Mouse (Mus musculus) liver, embryonic 12.5 days (tissue): ENCODE data around the gene Rnf144b. TPM values are rescaled to one million over a fixed set of nuclear protein-coding genes. Genes with fewer than 3 reads are reported as not detected.

ENCODE experiments used
- ATAC-seq: fragments of 200-750 bp; cut with Nextera tagmentation; 2 replicates; pipeline ENCODE4 v1.8.0; 2017; ENCODE audit warnings: moderate number of reproducible peaks, mild to moderate bottlenecking, moderate library complexity
- H3K27ac ChIP-seq: fragments of 300-500 bp; sonication (generic); 2 replicates; pipeline ENCODE4 v1.5.1; 2016; ENCODE audit warnings: mild to moderate bottlenecking
- H3K27me3 ChIP-seq: fragments of 300-500 bp; sonication (generic); replicated peaks from 2 replicates; pipeline ENCODE4 v1.6.1; 2016; ENCODE audit warnings: mild to moderate bottlenecking, moderate library complexity
- H3K36me3 ChIP-seq: fragments of 300-500 bp; sonication (generic); 2 replicates; pipeline ENCODE4 v1.6.1; 2016; ENCODE audit warnings: mild to moderate bottlenecking, moderate library complexity
- H3K4me1 ChIP-seq: fragments of 300-500 bp; sonication (generic); 2 replicates; pipeline ENCODE4 v1.6.1; 2016
- H3K4me2 ChIP-seq: fragments of 300-500 bp; sonication (generic); 2 replicates; pipeline ENCODE4 v1.6.1; 2016; ENCODE audit warnings: mild to moderate bottlenecking, moderate library complexity
- H3K4me3 ChIP-seq: fragments of 300-500 bp; sonication (generic); 2 replicates; pipeline ENCODE4 v1.5.1; 2016; ENCODE audit warnings: mild to moderate bottlenecking, moderate library complexity
- H3K9ac ChIP-seq: fragments of 300-500 bp; sonication (generic); 2 replicates; pipeline ENCODE4 v1.6.1; 2016; ENCODE audit warnings: mild to moderate bottlenecking, moderate library complexity
- H3K9me3 ChIP-seq: fragments of 300-500 bp; sonication (generic); replicated peaks from 2 replicates; pipeline ENCODE4 v1.6.1; 2016; ENCODE audit warnings: mild to moderate bottlenecking, moderate library complexity
- WGBS: fragments of 180-500 bp; shearing (Covaris S2); methylation state at CpG from one replicate; pipeline ENCODE4 v1.1.7; 2016; ENCODE audit not compliant: insufficient replicate concordance; 5-methylcytosine and 5-hydroxymethylcytosine counted together
- polyA plus RNA-seq: library from polyadenylated mRNA; unstranded; fragments of >200 nt; fragmentation: Nextera tagmentation; extraction: Ambion mirVana; gene quantifications from 2 replicates; pipeline ENCODE4 v1.2.1, GENCODE M21; 2016

Gene Rnf144b
- polyA plus RNA-seq, result 0.61 and 0.68 TPM in 2 replicates

GRCm38 (mm10) chr13:47122537-47123430 lies at the start of gene Rnf144b:
Gene Rnf144b (plus strand): TSS chr13:47122656.
- H3K36me3 ChIP-seq, result no peaks in the 10 kb centered on the region
- H3K9ac ChIP-seq, result 0 out of 2 replicates have a peak within 1 kb of the TSS, but pooled peaks have one; percentile 4
- H3K27ac ChIP-seq, result no peak within 1 kb of the TSS
- no peaks in the 10 kb centered on the region for H3K9me3 ChIP-seq
- ATAC-seq, result no peak
- peaks cover 65% of the 10 kb centered on the region for H3K27me3 ChIP-seq
- 3% methylated on average over 55 of the region's 55 CpGs for WGBS
- 0 out of 2 replicates have a peak, but pooled peaks cover 7% of the 10 kb centered on the region for H3K4me1 ChIP-seq
- peak within 1 kb of the TSS; percentile 51 for H3K4me3 ChIP-seq
- H3K4me2 ChIP-seq, result peak within 1 kb of the TSS; percentile 69

- ATAC-seq, result no peak
- no peaks in the 10 kb centered on the region for H3K27me3 ChIP-seq
- WGBS, result 65% methylated on average over 5 of the region's 5 CpGs
These were observed 46.3 kb upstream of the Rnf144b start for GRCm38 (mm10) chr13:47076156-47076555.

GRCm38 (mm10) chr13:47077367-47077766 lies 45.1 kb upstream of the Rnf144b start:
- no peak overlapping the region for H3K4me3 ChIP-seq
- H3K36me3 ChIP-seq, result peaks cover 23% of the 10 kb centered on the region
- ATAC-seq, result no peak
- H3K27me3 ChIP-seq, result no peaks in the 10 kb centered on the region
- no peak overlapping the region for H3K27ac ChIP-seq
- H3K4me2 ChIP-seq, result no peak overlapping the region
- no peaks in the 10 kb centered on the region for H3K4me1 ChIP-seq
- H3K9me3 ChIP-seq, result no peaks in the 10 kb centered on the region; the same call in 1 of the 2 replicates
- H3K9ac ChIP-seq, result no peak overlapping the region

More at GRCm38 (mm10) chr13:47076156-47076555, 46.3 kb upstream of the Rnf144b start:
- Histone ChIP-seq H3K4me1 (no peaks in the 10 kb centered on the region), H3K4me2 (no peak overlapping the region), H3K27ac (no peak overlapping the region), H3K4me3 (no peak overlapping the region), H3K9me3 (no peaks in the 10 kb centered on the region; the same call in 1 of the 2 replicates), H3K9ac (no peak overlapping the region), H3K36me3 (peaks cover 21% of the 10 kb centered on the region)

- H3K4me1 ChIP-seq, result no peaks in the 10 kb centered on the region
- 56% methylated on average over 5 of the region's 5 CpGs for WGBS
- H3K27me3 ChIP-seq, result no peaks in the 10 kb centered on the region
- no peaks in the 10 kb centered on the region; the same call in 1 of the 2 replicates for H3K9me3 ChIP-seq
- H3K9ac ChIP-seq, result no peak overlapping the region
- no peak overlapping the region for H3K4me2 ChIP-seq
- no peak overlapping the region for H3K27ac ChIP-seq
- no peak overlapping the region for H3K4me3 ChIP-seq
- ATAC-seq, result no peak
- H3K36me3 ChIP-seq, result peaks cover 34% of the 10 kb centered on the region
These were observed 43.7 kb upstream of the Rnf144b start for GRCm38 (mm10) chr13:47078799-47079198.

- ATAC-seq, result no peak
- Histone ChIP-seq H3K27ac (no peak overlapping the region), H3K27me3 (no peaks in the 10 kb centered on the region), H3K9ac (no peak overlapping the region), H3K36me3 (peaks cover 46% of the 10 kb centered on the region), H3K9me3 (no peaks in the 10 kb centered on the region; the same call in 1 of the 2 replicates), H3K4me1 (no peaks in the 10 kb centered on the region), H3K4me3 (no peak overlapping the region), H3K4me2 (no peak overlapping the region)
- WGBS, result 76% methylated on average over 4 of the region's 4 CpGs
These were observed 41.5 kb upstream of the Rnf144b start for GRCm38 (mm10) chr13:47080905-47081505.

- H3K27ac ChIP-seq, result no peak overlapping the region
- ATAC-seq, result no peak
- no peak overlapping the region for H3K4me2 ChIP-seq
- 95% methylated on average over 1 of the region's 1 CpGs for WGBS
- no peaks in the 10 kb centered on the region for H3K4me1 ChIP-seq
- peaks cover 93% of the 10 kb centered on the region for H3K36me3 ChIP-seq
- no peaks in the 10 kb centered on the region for H3K27me3 ChIP-seq
- H3K9me3 ChIP-seq, result no peaks in the 10 kb centered on the region
- no peak overlapping the region for H3K9ac ChIP-seq
- no peak overlapping the region for H3K4me3 ChIP-seq
These were observed 34.0 kb upstream of the Rnf144b start for GRCm38 (mm10) chr13:47088433-47088832.

- Histone ChIP-seq H3K4me1 (no peaks in the 10 kb centered on the region), H3K27me3 (no peaks in the 10 kb centered on the region), H3K36me3 (peaks cover 95% of the 10 kb centered on the region), H3K27ac (no peak overlapping the region), H3K9ac (no peak overlapping the region), H3K9me3 (no peaks in the 10 kb centered on the region), H3K4me3 (no peak overlapping the region), H3K4me2 (no peak overlapping the region)
- whole genome bisulfite sequencing, result 86% methylated on average over 2 of the region's 2 CpGs
- no peak for ATAC-seq
These were observed 33.2 kb upstream of the Rnf144b start for GRCm38 (mm10) chr13:47089271-47089670.

GRCm38 (mm10) chr13:47093791-47094190 lies 28.7 kb upstream of the Rnf144b start:
- Histone ChIP-seq H3K9ac (no peak overlapping the region), H3K27ac (no peak overlapping the region), H3K4me2 (no peak overlapping the region), H3K27me3 (no peaks in the 10 kb centered on the region), H3K4me3 (no peak overlapping the region), H3K4me1 (0 out of 2 replicates have a peak, but pooled peaks cover 3% of the 10 kb centered on the region), H3K36me3 (peaks cover 97% of the 10 kb centered on the region), H3K9me3 (no peaks in the 10 kb centered on the region)
- WGBS, result 93% methylated on average over 2 of the region's 2 CpGs
- ATAC-seq, result no peak

- peaks cover 96% of the 10 kb centered on the region for H3K36me3 ChIP-seq
- H3K4me2 ChIP-seq, result no peak overlapping the region
- no peak overlapping the region for H3K27ac ChIP-seq
- 91% methylated on average over 2 of the region's 2 CpGs for WGBS
- no peak for ATAC-seq
- no peak overlapping the region for H3K4me3 ChIP-seq
- H3K9ac ChIP-seq, result no peak overlapping the region
- H3K27me3 ChIP-seq, result no peaks in the 10 kb centered on the region
- no peaks in the 10 kb centered on the region for H3K9me3 ChIP-seq
- H3K4me1 ChIP-seq, result peaks cover 12% of the 10 kb centered on the region
These were observed 25.9 kb upstream of the Rnf144b start for GRCm38 (mm10) chr13:47096591-47096990.

- Histone ChIP-seq H3K36me3 (peaks cover 92% of the 10 kb centered on the region), H3K4me3 (no peak overlapping the region), H3K4me2 (no peak overlapping the region), H3K27me3 (no peaks in the 10 kb centered on the region), H3K27ac (no peak overlapping the region), H3K9ac (no peak overlapping the region), H3K9me3 (no peaks in the 10 kb centered on the region), H3K4me1 (peaks cover 31% of the 10 kb centered on the region)
- ATAC-seq, result no peak
- WGBS, result 80% methylated on average over 7 of the region's 7 CpGs
These were observed 23.2 kb upstream of the Rnf144b start for GRCm38 (mm10) chr13:47099265-47099664.

GRCm38 (mm10) chr13:47100587-47100986 lies 21.9 kb upstream of the Rnf144b start:
- 78% methylated on average over 2 of the region's 2 CpGs for WGBS
- Histone ChIP-seq H3K9ac (no peak overlapping the region), H3K27me3 (no peaks in the 10 kb centered on the region), H3K4me2 (no peak overlapping the region; the same call in 1 of the 2 replicates), H3K9me3 (no peaks in the 10 kb centered on the region), H3K27ac (no peak overlapping the region), H3K4me3 (no peak overlapping the region), H3K4me1 (peaks cover 32% of the 10 kb centered on the region), H3K36me3 (peaks cover 80% of the 10 kb centered on the region)
- no peak for ATAC-seq

- Histone ChIP-seq H3K27me3 (no peaks in the 10 kb centered on the region), H3K36me3 (peaks cover 44% of the 10 kb centered on the region), H3K4me2 (peak overlapping the region; percentile 80), H3K27ac (peak overlapping the region; percentile 70), H3K9ac (peak overlapping the region; percentile 99), H3K9me3 (no peaks in the 10 kb centered on the region), H3K4me1 (peaks cover 54% of the 10 kb centered on the region), H3K4me3 (peak overlapping the region; percentile 99)
- 21% methylated on average over 2 of the region's 2 CpGs for WGBS
- ATAC-seq, result no peak
These were observed 18.3 kb upstream of the Rnf144b start for GRCm38 (mm10) chr13:47104146-47104545.
